Mouse (Mus musculus) right cerebral cortex, adult 18-20 months (tissue): ENCODE measurements around the gene Rab43.
"Not testable (repeated sequence)": the region's sequence is repeated elsewhere in the genome, so short reads cannot be mapped to it uniquely, and the experiment has no call there.

Source experiments
- DNase-seq: peaks from one replicate; pipeline ENCODE4 v3.0.0; 2022; ENCODE audit warnings: mixed read lengths

Gene Rab43

DNA sequence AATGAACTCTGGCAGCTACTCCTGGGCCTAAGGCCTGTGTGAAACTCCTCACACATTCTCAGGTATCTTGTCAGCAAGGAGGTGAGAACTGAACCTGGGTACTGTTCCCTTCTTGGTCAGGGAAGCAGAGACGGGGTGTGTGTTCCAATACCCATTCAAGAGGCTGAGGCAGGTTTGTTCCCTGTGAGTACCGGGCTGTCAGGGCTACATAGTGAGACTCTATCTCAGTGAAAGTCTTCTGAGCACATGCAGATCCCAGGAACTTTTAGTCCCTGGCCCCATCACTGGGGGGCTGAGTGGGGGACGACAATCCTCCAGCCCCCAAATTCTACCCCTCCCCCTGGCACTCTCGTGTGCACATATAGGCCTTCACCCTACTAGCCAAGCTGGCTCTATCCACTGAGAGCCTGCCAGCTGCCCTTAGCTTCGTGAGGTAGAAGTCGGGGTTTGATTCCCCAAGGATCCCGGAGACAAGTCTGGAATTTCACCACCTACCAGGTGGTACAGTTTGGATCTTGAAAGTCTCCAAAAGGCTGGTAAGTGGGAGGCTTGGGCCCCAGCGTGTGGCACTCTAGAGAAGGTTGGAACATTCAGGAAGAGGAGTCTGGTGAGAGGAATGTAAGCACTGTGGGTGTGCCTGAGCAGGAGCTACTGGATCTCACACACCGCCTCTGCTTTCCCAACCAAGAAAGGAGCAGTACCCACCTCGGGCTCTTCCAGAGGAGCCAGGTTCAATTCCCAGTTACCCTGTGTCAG is 31.2 kb downstream of the Rab43 start:
- DNase-seq = no peak

GRCm38 (mm10) chr6:87779174-87780165 is 32.5 kb downstream of the Rab43 start:
- no peak for DNase-seq

DNA sequence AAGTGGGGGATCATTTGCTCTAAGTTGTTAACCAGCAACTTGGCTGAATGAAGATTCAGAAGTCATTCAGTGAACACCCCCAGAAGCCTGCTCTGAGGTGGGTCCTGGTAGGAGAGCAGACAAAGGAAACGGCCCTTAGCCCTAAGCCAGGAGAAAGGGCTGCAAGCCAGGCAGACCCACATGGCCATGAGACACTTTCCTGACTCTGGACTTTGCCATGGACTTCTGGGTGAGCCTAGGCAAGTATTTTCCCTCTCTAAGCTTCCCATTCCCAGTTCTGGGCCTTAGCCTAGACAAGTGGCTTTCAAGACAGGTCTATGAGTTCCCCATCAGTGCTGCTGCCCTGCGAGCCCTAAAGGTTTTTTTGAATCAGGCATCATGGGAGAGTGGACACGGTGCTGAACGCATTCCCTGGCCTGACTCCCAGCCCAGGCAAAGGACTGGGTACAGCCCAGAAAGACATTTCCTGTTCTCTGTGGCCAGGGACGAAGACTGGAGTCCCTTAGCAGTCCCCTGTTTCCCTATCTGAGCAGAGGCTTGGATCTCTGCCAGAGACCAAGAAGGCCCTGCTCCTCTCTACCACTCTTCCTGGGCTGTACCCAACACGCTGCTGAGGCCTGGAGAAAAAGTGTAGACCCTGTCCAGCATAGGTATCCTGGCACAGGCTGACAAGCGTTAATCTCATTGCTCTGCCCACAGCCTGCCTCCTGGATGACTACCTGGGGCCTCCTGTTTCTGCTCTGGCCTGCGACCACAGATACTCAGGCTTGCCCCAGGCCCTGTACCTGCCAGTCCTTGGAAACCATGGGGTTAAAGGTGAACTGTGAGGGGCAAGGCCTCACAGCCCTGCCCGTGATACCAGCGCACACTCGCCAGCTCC is 33.4 kb downstream of the Rab43 start:
- no peak for DNase-seq

GRCm38 (mm10) chr6:87777842-87778241 is 34.1 kb downstream of the Rab43 start, which contains the start of gene Gp9:
Gene Gp9 (plus strand): TSS chr6:87778072.
- no peak for DNase-seq

DNA sequence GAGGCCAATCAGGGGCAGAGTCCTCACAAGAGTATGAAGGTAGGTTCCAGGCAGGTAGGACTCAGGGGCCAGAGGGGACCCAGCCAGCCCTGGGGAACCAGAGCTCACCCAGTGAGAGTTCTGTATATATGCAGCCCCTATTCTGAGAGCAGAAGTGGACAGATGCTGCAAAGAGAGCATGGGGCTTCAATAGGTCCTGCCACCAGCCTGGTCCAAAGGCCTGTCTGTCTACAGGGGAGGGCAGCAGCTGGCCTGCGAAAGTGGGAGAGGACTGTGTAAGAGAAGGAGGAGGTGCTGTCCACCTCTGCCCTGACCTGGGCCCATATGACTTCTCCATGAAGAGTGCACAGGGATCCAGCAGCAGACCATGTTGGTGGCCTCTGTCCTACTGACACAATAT is 35.3 kb downstream of the Rab43 start:
- DNase-seq = no peak

DNA sequence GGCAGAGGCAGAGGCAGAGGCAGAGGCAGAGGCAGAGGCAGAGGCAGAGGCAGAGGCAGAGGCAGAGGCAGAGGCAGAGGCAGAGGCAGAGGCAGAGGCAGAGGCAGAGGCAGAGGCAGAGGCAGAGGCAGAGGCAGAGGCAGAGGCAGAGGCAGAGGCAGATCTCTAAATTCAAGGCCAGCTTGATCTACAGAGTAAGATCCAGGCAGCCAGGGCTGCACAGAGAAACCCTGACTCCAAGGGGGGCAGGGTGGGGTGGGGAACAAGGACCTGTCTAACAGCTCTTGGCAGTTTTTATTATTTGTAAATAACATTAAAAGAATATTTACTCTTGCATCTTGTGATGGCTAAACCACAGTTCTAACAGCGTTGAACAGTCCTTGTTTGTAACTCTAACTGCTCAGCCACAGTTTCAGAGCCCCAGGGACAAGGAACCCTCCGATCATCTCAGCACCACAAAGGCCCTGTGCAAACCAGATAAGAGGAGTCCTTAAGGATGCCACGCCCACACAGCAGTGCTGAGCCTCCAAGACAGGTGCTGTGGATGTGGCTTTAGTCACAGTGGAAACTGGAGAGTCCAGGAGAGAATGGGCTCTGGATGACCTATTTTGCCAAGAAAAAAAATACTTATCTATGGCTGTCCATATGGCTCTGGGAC is 36.2 kb downstream of the Rab43 start:
- no peak for DNase-seq

DNA sequence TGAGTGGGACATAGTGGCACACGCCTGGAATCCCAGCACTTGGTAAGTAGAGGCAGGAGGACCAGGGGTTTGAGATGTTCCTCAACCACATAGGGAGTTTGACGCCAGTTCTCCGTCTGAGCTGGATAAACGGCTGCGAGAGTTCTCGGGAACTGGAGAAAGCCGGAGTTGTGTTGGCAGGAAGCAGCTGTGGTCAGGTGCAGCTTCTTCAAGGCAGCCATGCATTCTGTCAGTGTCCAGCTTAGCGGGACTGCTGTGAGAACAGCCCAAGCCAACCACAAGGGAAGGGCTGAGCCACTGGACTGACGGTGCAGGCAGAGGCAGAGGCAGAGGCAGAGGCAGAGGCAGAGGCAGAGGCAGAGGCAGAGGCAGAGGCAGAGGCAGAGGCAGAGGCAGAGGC is 37.1 kb downstream of the Rab43 start:
- DNase-seq = no peak

DNA sequence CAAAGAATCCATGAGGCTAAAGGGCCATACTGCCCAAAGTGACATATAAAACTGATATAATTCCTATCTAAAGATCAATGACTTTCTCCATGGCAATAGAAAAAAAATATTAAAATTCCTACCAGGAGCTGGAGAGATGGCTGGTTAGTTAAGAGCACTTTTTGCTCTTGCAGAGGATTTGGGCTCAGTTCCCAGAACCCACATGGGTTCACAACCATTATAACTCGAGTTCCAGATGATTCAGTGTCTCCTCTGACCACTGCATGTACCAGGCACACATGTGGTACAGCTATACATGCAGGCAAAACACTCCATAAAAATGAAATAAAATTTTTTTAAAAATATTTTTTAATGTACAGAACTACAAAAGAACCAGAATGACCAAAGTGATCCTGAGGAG is 37.5 kb downstream of the Rab43 start:
- DNase-seq = no peak

- DNase-seq = no peak
Observed at GRCm38 (mm10) chr6:87770626-87771025, 41.3 kb downstream of the Rab43 start.

GRCm38 (mm10) chr6:87764296-87764695 is 47.7 kb downstream of the Rab43 start:
- DNase-seq = not testable (repeated sequence)

GRCm38 (mm10) chr6:87763376-87764280 is 48.3 kb downstream of the Rab43 start:
- peak; percentile 15 for DNase-seq

- DNase-seq = no peak
Observed at GRCm38 (mm10) chr6:87762161-87762560, 49.8 kb downstream of the Rab43 start.

DNA sequence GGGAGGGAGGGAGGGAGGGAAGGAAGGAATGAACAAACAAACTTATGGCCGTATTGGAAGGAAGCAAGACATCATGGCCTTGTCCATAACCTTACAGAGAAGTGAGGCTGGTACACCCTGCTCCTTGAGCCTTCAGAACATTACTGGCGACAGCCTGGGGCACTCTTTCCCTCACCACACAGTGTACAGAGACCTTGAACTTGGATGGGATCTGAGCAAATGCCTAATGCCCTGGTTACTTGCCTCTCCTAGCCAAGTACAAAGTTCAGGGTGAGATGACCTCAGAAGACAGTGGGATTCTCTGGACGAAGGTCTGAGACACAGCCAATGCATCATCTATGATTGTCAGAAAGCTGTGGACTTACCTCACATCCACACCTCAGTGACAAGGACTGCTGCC is 52.1 kb downstream of the Rab43 start:
- no peak for DNase-seq

DNA sequence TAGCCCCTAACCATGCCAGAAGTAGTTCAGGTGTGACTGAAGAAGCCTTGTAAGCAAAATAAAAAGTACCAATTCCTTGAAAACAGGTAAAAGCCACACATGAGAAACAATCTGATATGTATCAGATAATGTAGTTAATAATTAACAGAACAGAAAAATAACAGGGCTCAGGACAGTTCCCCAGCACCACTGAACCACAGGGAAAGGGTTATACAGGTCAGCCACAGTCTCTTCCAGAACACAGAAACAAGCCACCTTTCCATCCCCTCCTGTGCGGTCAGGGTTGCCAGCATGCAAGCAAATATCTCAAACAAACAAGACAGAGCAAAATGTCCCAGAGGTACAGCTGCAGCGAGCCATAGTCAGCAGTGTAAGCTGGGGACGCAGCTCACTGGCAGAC is 52.6 kb downstream of the Rab43 start:
- DNase-seq = no peak

DNA sequence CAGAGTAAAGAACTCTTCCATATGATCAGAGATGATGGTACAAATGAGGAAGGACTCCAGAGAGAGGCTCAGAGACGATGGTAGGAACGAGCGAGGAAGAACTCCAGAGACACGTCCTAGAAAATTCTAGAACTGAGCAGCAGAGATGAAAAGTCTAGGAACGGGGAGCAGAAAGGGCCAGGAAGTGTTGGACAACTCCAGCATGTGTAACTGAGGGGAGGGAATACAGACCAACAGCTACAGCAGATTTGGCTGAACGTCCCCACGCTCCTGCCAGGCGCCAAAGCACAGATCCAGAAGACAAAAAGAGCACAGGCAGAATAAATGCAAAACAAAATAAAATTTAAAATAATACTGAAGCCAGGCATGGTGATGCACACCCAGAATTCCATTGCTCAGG is 55.1 kb downstream of the Rab43 start:
- DNase-seq = no peak

DNA sequence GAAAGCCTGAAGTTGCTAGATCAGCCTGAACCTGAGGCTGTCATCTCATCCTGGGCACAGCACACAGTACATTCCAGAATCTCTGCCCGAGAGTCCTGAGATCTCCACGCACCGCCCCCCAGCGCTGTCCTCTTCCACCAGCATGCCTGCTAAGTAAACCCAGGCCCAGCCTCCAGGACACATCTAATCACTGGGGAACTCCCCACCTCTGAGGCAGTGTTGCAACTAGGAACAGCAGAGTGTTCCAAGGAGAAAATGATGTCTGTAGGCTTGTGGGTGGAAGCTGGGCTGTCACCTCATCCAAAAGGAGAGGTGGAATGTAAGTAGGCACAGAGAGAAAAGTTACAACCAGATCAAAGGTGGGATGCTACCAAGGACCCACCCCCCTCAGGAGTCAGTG is 56.8 kb downstream of the Rab43 start:
- no peak for DNase-seq

- DNase-seq = no peak
Observed at GRCm38 (mm10) chr6:87751574-87751973, 60.4 kb downstream of the Rab43 start.

DNA sequence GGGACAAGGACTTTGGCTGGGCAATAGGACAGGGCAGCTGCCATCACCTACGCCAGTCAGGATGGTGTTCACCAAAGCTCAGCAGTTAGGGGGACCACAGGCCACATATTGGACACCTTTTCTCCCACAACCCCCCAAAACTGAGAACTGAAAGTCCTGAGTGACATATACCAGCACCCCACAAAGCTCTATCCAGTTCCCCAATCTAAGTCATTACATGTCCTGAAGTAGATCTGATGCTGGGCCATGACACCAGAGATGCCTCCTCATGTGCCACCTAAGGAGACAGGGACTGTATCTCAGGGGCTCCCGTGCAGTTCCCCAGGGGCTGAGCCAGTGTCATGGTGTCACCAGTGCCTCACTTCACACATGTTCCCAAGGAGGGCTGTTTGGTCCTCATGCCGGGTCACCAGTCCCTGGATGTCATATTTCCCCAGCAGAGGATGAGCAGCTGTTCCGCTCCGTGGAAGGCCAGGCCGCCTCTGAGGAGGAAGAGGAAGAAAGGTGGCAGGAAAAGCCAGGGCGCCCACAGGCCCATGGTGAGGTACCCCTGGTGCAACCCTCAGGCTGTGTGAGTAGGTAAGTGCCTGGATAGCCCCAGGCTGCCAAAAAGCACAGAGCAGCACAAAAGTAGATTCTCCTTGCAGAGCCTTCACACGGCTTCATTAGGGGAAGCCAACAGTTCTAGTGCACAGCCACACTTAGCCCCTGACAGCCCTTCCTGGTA is 61.6 kb downstream of the Rab43 start:
- no peak for DNase-seq

DNA sequence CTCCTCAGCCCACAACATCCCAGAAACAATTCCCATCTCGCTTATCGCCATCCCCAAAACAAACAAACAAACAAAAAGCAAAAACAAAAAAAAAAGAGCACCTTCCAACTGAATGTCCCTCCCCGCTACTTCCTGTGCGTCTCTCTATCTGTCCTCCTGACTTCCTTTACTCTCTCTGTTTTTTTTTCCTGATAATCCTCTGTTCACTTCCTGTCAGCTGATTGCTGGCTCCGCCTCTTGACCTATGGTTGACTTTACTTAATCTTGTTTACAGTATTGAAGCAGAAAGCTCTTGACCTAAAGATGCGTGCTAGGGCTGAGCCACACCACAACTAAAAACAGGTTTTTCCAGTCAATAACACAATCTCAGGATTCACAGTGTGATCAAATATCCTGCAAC is 63.4 kb downstream of the Rab43 start:
- no peak for DNase-seq

GRCm38 (mm10) chr6:87748078-87748477 is 63.9 kb downstream of the Rab43 start:
- DNase-seq = no peak

DNA sequence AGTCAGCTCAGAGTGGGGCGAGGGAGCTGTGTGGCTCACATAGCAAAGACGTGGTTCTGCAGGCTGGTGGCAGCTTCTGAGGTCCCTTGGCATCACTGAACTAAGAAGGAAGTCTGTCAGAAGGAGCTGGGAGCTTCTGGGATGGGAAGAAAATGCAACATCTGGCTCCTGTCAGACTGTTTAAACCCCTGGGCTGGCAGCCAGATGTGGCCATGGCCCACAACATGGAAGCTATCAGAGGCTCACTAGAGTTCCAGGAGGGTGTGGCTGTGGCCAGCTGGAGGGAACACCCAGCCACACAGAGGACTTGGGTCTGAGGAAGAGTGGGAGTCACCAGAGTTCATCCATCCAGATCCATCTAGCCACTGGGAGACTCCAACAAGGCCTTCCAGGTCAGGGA is 65.1 kb downstream of the Rab43 start:
- DNase-seq = no peak
